Comparison of ENCODE assay signal across 13 mouse cellular contexts in genomic region chr11:90196521-90197215, GRCm38 (mm10). TPM values are rescaled to one million over a fixed set of nuclear protein-coding genes. Genes with fewer than 3 reads are reported as not detected.
DNase-seq lines count a peak whose midpoint lies in the region; ATAC-seq and TF ChIP-seq lines count a peak whose summit lies in the region.
"Had no signal": no experiment of that assay in that cellular context is flagged by ENCODE, and none has a peak within 500 bp of the region (broad histone marks: within the 10 kb centered on the region; RNA-seq: fewer than 3 reads in every experiment).

No protein-coding gene starts in this region.

- H3K9me3 ChIP-seq in liver, postnatal 0 days (ENCODE audit: low read length): no peaks in the 10 kb centered on the region
- H3K9me3 ChIP-seq in liver, embryonic 11.5 days (ENCODE audit: control insufficient read depth, low read length): no peaks in the 10 kb centered on the region
- no peaks in the 10 kb centered on the region for H3K9me3 ChIP-seq in stomach, embryonic 16.5 days (replicated peaks; ENCODE audit: control insufficient read depth, low read length)

- no peak for DNase-seq in liver, postnatal 0 days
- DNase-seq in liver, embryonic 11.5 days (ENCODE audit: low spot score): no peak
- DNase-seq in adipocyte (ENCODE audit: low spot score): peak; percentile 46
- DNase-seq in right cerebral cortex, adult 2 months (ENCODE audit: low spot score in 2 of 2): no peak
- DNase-seq: cerebellum, adult 18-20 months; embryo, embryonic 11 days; right cerebral cortex, postnatal 25 days; thymus, postnatal 25 days had no signal

- 0 out of 2 replicates have a peak, but pooled peaks cover 3% of the 10 kb centered on the region for H3K4me1 ChIP-seq in liver, postnatal 0 days (ENCODE audit: insufficient read depth)
- no peaks in the 10 kb centered on the region for H3K4me1 ChIP-seq in liver, embryonic 11.5 days (replicated peaks; ENCODE audit: control insufficient read depth, insufficient read depth, low read length)
- peaks cover 10% of the 10 kb centered on the region; the same call in 1 of the 2 replicates for H3K4me1 ChIP-seq in stomach, embryonic 16.5 days (ENCODE audit: control insufficient read depth, insufficient read depth, low read length)

- TF ChIP-seq EP300 in liver, postnatal 0 days (IDR thresholded peaks at IDR 0.05; ENCODE audit: low read depth): no peak

- H3K4me3 ChIP-seq in liver, postnatal 0 days (ENCODE audit: low read depth, low read length): no peak overlapping the region
- no peak overlapping the region for H3K4me3 ChIP-seq in liver, embryonic 11.5 days (ENCODE audit: low read depth, low read length)
- H3K4me3 ChIP-seq in stomach, embryonic 16.5 days (replicated peaks; ENCODE audit: low read length): no peak overlapping the region
- H3K4me3 ChIP-seq: erythroblast, embryonic 14.5 days; left cerebral cortex, adult 2 months had no signal

- 60% methylated on average over 12 of the region's 12 CpGs for WGBS in liver, postnatal 0 days (ENCODE audit: insufficient replicate concordance)
- 71% methylated on average over 12 of the region's 12 CpGs for WGBS in liver, embryonic 11.5 days
- 52% methylated on average over 12 of the region's 12 CpGs for WGBS in stomach, embryonic 16.5 days

- no peak overlapping the region for H3K27ac ChIP-seq in liver, postnatal 0 days (ENCODE audit: low read depth)
- no peak overlapping the region for H3K27ac ChIP-seq in liver, embryonic 11.5 days (ENCODE audit: low read depth, low read length)
- no peak overlapping the region for H3K27ac ChIP-seq in stomach, embryonic 16.5 days (ENCODE audit: low read length)
- H3K27ac ChIP-seq: left cerebral cortex, adult 2 months had no signal

- H3K36me3 ChIP-seq in liver, postnatal 0 days (replicated peaks; ENCODE audit: insufficient read depth, low read length): no peaks in the 10 kb centered on the region
- H3K36me3 ChIP-seq in liver, embryonic 11.5 days (ENCODE audit: control insufficient read depth, insufficient read depth, low read length): no peaks in the 10 kb centered on the region
- no peaks in the 10 kb centered on the region for H3K36me3 ChIP-seq in stomach, embryonic 16.5 days (ENCODE audit: control insufficient read depth, insufficient read depth, low read length)

- peak overlapping the region; percentile 51 for H3K4me2 ChIP-seq in liver, postnatal 0 days (ENCODE audit: low read depth, low read length)
- H3K4me2 ChIP-seq in liver, embryonic 11.5 days: no peak overlapping the region
- no peak overlapping the region for H3K4me2 ChIP-seq in stomach, embryonic 16.5 days (ENCODE audit: low read depth, low read length)

- TF ChIP-seq CTCF in liver, postnatal 0 days (IDR thresholded peaks at IDR 0.05; ENCODE audit: low read depth): no peak

- ATAC-seq in liver, postnatal 0 days: peak; percentile 58
- ATAC-seq in liver, embryonic 11.5 days (replicated peaks; ENCODE audit: low FRiP score): no peak
- ATAC-seq in CD4-positive, CD25-positive, alpha-beta regulatory T cell, adult 4 months: peak; percentile 62
- peak; percentile 33; the same call in 1 of the 2 replicates for ATAC-seq in stomach, embryonic 16.5 days (ENCODE audit: insufficient read depth, low FRiP score)
- ATAC-seq in megakaryocyte-erythroid progenitor cell, adult 5-6 weeks (replicated peaks; ENCODE audit: low FRiP score, low TSS enrichment, poor library complexity, severe bottlenecking): no peak

- no peaks in the 10 kb centered on the region for H3K27me3 ChIP-seq in liver, postnatal 0 days (ENCODE audit: insufficient read depth, low read length)
- no peaks in the 10 kb centered on the region for H3K27me3 ChIP-seq in liver, embryonic 11.5 days (replicated peaks; ENCODE audit: control insufficient read depth, insufficient read depth, low read length)
- H3K27me3 ChIP-seq in stomach, embryonic 16.5 days (ENCODE audit: control insufficient read depth, insufficient read depth, low read length): no peaks in the 10 kb centered on the region

- H3K9ac ChIP-seq in liver, postnatal 0 days (replicated peaks): no peak overlapping the region
- H3K9ac ChIP-seq in liver, embryonic 11.5 days (ENCODE audit: low read depth, low read length): no peak overlapping the region
- no peak overlapping the region for H3K9ac ChIP-seq in stomach, embryonic 16.5 days (ENCODE audit: low read length)

RNA-seq across cellular contexts. Expression of gene Gm45716, which starts 9.2 kb away (rescaled TPM):
- polyA plus RNA-seq in liver, postnatal 0 days (2015; fragmentation: Nextera tagmentation; extraction: Ambion mirVana): 48.7 and 56.5 TPM in 2 replicates
- polyA plus RNA-seq in liver, embryonic 11.5 days (2014; fragmentation: Nextera tagmentation; extraction: Ambion mirVana): 6.3 and 7.3 TPM in 2 replicates
- 1 to 10 TPM; 3.1 to 4.9 TPM for polyA plus RNA-seq in CD4-positive, CD25-positive, alpha-beta regulatory T cell, adult 4 months (2017; shearing (Covaris generic))
- 5.6 and 9.8 TPM in 2 replicates for polyA plus RNA-seq in stomach, embryonic 16.5 days (2015; fragmentation: Nextera tagmentation; extraction: Ambion mirVana)
- total RNA-seq in megakaryocyte-erythroid progenitor cell, adult 5-6 weeks (2014; fragmentation: Nextera tagmentation): 6.6 and 13.7 TPM in 2 replicates
- 11.2 and 12.4 TPM in 2 replicates for total RNA-seq in megakaryocyte-erythroid progenitor cell, adult 5-6 weeks (2017)

RNA-seq across cellular contexts. Expression of gene Mmd, which starts 52.6 kb away (rescaled TPM):
- polyA plus RNA-seq in liver, postnatal 0 days (2015; fragmentation: Nextera tagmentation; extraction: Ambion mirVana): 51.1 and 54.4 TPM in 2 replicates
- 16.3 and 17.1 TPM in 2 replicates for polyA plus RNA-seq in liver, embryonic 11.5 days (2014; fragmentation: Nextera tagmentation; extraction: Ambion mirVana)
- polyA plus RNA-seq in CD4-positive, CD25-positive, alpha-beta regulatory T cell, adult 4 months (2017; shearing (Covaris generic)): 10 to 100 TPM; 20.8 to 21.5 TPM
- 47.5 and 48.6 TPM in 2 replicates for polyA plus RNA-seq in stomach, embryonic 16.5 days (2015; fragmentation: Nextera tagmentation; extraction: Ambion mirVana)
- total RNA-seq in megakaryocyte-erythroid progenitor cell, adult 5-6 weeks (2014; fragmentation: Nextera tagmentation): 12.5 and 21.9 TPM in 2 replicates
- total RNA-seq in megakaryocyte-erythroid progenitor cell, adult 5-6 weeks (2017): 14.6 and 19.7 TPM in 2 replicates

Comparison
In these comparisons a context has a peak if more than half of its experiments do, and no peak if none do; other contexts are left out.
1. ATAC-seq: peak in liver, postnatal 0 days (single experiment), CD4-positive, CD25-positive, alpha-beta regulatory T cell, adult 4 months (single experiment) and stomach, embryonic 16.5 days (single experiment); none in liver, embryonic 11.5 days (single experiment) and megakaryocyte-erythroid progenitor cell, adult 5-6 weeks (single experiment).